Mouse (Mus musculus) heart, embryonic 15.5 days (tissue): ENCODE measurements around the gene Gm48551. TPM values are rescaled to one million over a fixed set of nuclear protein-coding genes. Genes with fewer than 3 reads are reported as not detected.

ENCODE experiments used
- ATAC-seq: fragments of 200-750 bp; cut with Nextera tagmentation; replicated peaks from 2 replicates; pipeline ENCODE4 v1.8.0; 2017; ENCODE audit warnings: low read depth, moderate TSS enrichment; ENCODE audit not compliant: insufficient number of reproducible peaks, insufficient read depth, low FRiP score
- H3K27ac ChIP-seq: fragments of 300-500 bp; sonication (generic); 2 replicates; pipeline ENCODE4 v1.5.1; 2015; ENCODE audit warnings: mild to moderate bottlenecking, inconsistent platforms
- H3K27me3 ChIP-seq: fragments of 300-500 bp; sonication (generic); 2 replicates; pipeline ENCODE4 v1.6.1; 2015; ENCODE audit warnings: inconsistent platforms
- H3K36me3 ChIP-seq: fragments of 300-500 bp; sonication (generic); 2 replicates; pipeline ENCODE4 v1.6.1; 2015; ENCODE audit warnings: mild to moderate bottlenecking, inconsistent platforms
- H3K4me1 ChIP-seq: fragments of 300-500 bp; sonication (generic); replicated peaks from 2 replicates; pipeline ENCODE4 v1.6.1; 2015; ENCODE audit warnings: inconsistent platforms
- H3K4me2 ChIP-seq: fragments of 300-500 bp; sonication (generic); 2 replicates; pipeline ENCODE4 v1.6.1; 2015; ENCODE audit warnings: inconsistent platforms, mild to moderate bottlenecking, moderate library complexity
- H3K4me3 ChIP-seq: fragments of 300-500 bp; sonication (generic); 2 replicates; pipeline ENCODE4 v1.5.1; 2015; ENCODE audit warnings: mild to moderate bottlenecking, inconsistent platforms
- H3K9ac ChIP-seq: fragments of 300-500 bp; sonication (generic); 2 replicates; pipeline ENCODE4 v1.6.1; 2015; ENCODE audit warnings: mild to moderate bottlenecking, inconsistent platforms
- H3K9me3 ChIP-seq: fragments of 300-500 bp; sonication (generic); replicated peaks from 2 replicates; pipeline ENCODE4 v1.6.1; 2016; ENCODE audit warnings: inconsistent platforms
- WGBS: fragments of 180-500 bp; shearing (Covaris S2); methylation state at CpG from one replicate; pipeline ENCODE4 v1.1.7; 2015; ENCODE audit warnings: mixed read lengths; 5-methylcytosine and 5-hydroxymethylcytosine counted together
- polyA plus RNA-seq: library from polyadenylated mRNA; unstranded; fragments of >200 nt; fragmentation: Nextera tagmentation; extraction: Ambion mirVana; gene quantifications from 2 replicates; pipeline ENCODE4 v1.2.1, GENCODE M21; 2015

The Gm48551 gene
- polyA plus RNA-seq, 1 experiment from 2014 or later: 2.2 TPM

DNA sequence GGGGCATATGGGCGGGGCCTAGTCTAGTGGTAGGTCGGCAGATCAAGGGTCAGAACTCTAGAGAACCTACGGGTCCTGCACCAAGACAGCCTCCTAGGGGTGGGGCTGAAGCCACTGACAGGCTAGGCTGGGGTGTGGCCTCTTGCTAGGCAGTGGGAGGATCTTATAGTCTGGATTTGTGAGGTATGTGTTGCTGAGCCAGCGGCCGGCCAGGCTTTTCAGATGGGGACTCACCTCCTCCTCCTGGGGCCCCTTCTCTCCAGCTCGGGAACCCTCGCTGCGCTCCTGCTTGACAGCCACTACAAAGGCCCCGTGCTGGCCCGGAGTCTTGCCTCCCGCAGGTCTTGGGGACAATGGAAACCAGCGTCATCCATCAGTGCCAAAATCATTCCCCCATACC lies 35.1 kb upstream of the Gm48551 start:
- Histone ChIP-seq H3K9ac (peak overlapping the region; percentile 90), H3K4me3 (peak overlapping the region; percentile 73), H3K4me1 (peaks cover 51% of the 10 kb centered on the region), H3K27me3 (no peaks in the 10 kb centered on the region), H3K27ac (peak overlapping the region; percentile 58), H3K4me2 (peak overlapping the region; percentile 73), H3K36me3 (peaks cover 21% of the 10 kb centered on the region; the same call in 1 of the 2 replicates), H3K9me3 (no peaks in the 10 kb centered on the region)
- 0 out of 2 replicates have a peak, but pooled peaks have one; percentile 14 for ATAC-seq
- 6% methylated on average over 12 of the region's 12 CpGs for WGBS

DNA sequence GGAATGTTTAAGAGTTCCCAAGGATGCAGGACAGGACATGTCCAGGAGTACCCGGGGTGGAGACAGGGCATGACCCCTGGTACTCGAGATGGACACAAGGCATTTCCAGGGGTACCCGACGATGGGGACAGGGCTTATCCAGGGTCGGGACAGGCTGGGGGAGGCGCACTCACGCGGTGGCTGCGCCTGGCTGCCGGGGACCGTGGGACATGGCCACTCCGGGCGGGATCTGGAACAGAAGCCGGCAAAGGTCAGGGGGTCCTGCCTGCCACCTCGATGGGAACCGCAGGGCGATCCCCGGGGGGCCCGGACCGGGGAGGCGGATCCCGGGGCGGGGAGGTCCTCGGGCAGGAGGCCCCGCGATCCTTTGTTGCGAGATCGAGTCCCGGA lies 34.3 kb upstream of the Gm48551 start:
- under 1% methylated on average over 29 of the region's 29 CpGs for WGBS
- Histone ChIP-seq H3K4me1 (peaks cover 45% of the 10 kb centered on the region), H3K27me3 (no peaks in the 10 kb centered on the region), H3K27ac (peak overlapping the region; percentile 83), H3K4me2 (peak overlapping the region; percentile 73), H3K36me3 (peaks cover 21% of the 10 kb centered on the region; the same call in 1 of the 2 replicates), H3K4me3 (peak overlapping the region; percentile 73), H3K9me3 (no peaks in the 10 kb centered on the region), H3K9ac (peak overlapping the region; percentile 90)
- no peak; the same call in 1 of the 2 replicates for ATAC-seq

DNA sequence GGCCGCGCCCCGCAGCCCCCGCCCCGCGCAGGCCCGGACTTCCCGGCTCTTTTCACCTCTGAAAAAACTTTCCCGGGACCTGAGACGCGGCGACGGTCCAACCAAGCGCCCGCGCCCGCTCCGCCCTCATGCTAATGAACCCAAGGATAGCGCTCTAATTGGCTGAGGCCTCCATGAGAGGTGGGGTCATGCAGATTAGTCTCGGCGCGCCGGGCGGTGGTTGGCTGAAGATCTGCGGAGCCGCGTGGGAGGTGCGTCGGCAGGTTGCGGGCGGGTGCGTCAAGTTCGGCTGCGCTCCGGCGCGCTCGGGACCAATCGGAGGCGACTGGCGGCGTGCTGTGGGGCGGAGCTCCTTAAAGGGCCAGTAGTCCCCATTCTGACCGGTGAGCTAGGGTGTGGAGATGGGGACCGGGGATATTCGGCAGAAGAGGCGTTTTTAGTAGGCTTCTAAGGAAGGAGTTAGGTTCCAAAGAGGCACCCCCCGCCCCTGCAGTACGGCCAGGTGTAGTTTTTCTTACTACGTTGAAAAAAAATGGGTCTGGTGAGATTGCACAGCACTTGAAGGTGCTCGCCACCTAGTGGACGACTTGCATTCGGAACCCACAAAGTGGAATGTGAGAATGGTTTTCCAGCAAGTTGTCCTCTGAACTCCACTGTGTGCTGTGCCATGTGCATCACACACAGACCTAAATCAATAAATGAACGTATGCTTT lies 33.8 kb upstream of the Gm48551 start, which contains the start of gene Hmg20b:
Gene Hmg20b (minus strand): TSS at position 130 of the 713 bp plus-strand sequence.
- H3K36me3 ChIP-seq: peaks cover 20% of the 10 kb centered on the region; the same call in 1 of the 2 replicates
- peak within 1 kb of the TSS; percentile 83 for H3K27ac ChIP-seq
- peak within 1 kb of the TSS; percentile 73 for H3K4me2 ChIP-seq
- H3K9me3 ChIP-seq: no peaks in the 10 kb centered on the region
- no peaks in the 10 kb centered on the region for H3K27me3 ChIP-seq
- peak within 1 kb of the TSS; percentile 73 for H3K4me3 ChIP-seq
- ATAC-seq: peak; percentile 94
- under 1% methylated on average over 54 of the region's 54 CpGs for WGBS
- H3K4me1 ChIP-seq: peaks cover 43% of the 10 kb centered on the region
- peak within 1 kb of the TSS; percentile 90 for H3K9ac ChIP-seq

DNA sequence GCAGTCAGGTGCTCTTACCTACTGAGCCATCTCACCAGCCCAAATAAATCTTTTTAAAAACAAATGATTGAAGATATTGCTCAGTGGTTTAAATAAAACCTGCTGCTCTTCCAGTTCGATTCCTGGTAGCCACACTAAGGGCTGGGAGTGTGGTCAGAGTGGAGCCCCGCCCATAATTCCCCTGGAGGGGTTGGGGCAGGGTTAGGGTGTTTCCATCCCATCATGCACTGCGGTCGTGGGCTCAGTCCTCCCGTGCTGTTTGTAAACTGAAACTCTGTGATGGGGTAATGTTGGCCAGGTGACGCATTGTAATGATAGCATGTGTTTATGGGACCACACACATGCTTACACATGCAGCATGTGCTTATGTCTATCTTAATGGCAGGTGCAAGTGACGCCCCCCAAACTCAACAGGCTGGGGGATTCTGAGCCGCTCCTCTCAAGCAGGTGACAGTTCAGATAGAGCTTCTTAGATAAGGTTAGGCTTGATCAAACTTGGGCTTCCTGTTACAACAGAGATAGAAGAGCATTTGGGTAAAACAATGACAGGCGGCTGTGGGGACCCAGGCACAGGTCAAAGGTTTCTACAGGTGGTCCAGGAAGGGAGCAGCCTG lies 32.5 kb upstream of the Gm48551 start:
- Histone ChIP-seq H3K4me1 (peaks cover 44% of the 10 kb centered on the region), H3K4me3 (no peak overlapping the region), H3K27me3 (no peaks in the 10 kb centered on the region), H3K9ac (no peak overlapping the region), H3K27ac (no peak overlapping the region), H3K9me3 (no peaks in the 10 kb centered on the region), H3K36me3 (peaks cover 7% of the 10 kb centered on the region; the same call in 1 of the 2 replicates), H3K4me2 (no peak overlapping the region)
- 18% methylated on average over 9 of the region's 9 CpGs for WGBS
- no peak for ATAC-seq

DNA sequence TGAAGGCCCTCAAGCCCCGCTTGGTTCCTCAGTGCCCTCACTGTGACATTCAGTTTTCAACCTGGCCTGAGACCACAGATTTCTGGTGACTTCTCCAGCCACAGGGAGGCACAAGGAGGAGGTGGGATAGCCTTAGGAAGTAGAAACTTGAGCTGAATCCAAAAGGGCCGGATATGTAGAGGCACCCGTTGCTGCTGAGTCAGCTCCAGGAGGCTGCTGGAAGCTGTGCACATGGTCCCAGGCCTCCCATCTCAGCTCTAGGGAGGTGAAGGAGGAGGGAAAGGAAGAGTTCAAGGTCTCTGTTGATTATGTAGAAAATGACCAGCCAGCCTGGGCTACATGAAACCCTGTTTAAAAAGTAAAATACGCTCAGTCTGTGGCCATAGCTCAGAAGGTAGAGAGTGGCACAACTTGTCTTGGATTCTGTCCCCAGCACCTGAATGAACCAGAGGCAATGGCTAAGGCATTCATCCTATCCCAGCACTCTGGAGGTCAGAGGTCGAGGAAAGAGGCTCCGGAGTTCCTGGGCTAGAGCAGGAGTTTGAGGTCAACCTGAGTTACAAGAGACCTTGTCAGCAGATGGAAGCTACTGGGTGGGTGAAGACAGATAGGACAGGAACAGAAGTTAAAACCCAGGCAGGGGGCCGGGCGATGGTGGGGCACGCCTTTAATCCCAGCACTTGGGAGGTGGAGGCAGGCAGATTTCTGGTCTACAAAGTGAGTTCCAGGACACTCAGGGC lies 29.4 kb upstream of the Gm48551 start:
- H3K36me3 ChIP-seq: no peaks in the 10 kb centered on the region
- no peaks in the 10 kb centered on the region for H3K9me3 ChIP-seq
- ATAC-seq: no peak
- no peak overlapping the region for H3K4me2 ChIP-seq
- peaks cover 40% of the 10 kb centered on the region for H3K4me1 ChIP-seq
- H3K27ac ChIP-seq: peak overlapping the region; percentile 37; the same call in 1 of the 2 replicates
- no peak overlapping the region for H3K4me3 ChIP-seq
- H3K9ac ChIP-seq: no peak overlapping the region
- H3K27me3 ChIP-seq: no peaks in the 10 kb centered on the region
- WGBS: 64% methylated on average over 9 of the region's 9 CpGs

DNA sequence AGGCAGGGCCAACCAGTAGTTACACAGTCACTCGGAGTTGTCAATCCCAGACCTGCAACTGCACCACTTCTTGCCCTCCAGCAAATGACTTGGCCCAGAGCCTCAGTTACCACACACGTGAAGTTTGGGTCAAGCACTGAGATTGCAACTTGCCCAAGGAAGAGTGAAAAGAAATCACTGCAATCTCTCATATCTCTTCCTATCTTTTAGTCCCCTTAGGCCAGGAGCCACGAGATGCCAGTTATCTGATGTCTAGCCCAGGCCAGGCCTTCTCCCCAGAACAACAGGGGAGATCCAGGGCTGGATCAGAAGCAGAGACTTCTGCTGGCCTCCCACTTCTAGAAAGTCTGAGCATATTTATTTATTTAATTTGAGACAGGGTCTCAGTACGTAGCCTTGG lies 28.7 kb upstream of the Gm48551 start:
- Histone ChIP-seq H3K9me3 (no peaks in the 10 kb centered on the region), H3K4me2 (no peak overlapping the region), H3K27me3 (no peaks in the 10 kb centered on the region), H3K4me3 (no peak overlapping the region), H3K27ac (no peak overlapping the region), H3K36me3 (no peaks in the 10 kb centered on the region), H3K9ac (no peak overlapping the region), H3K4me1 (peaks cover 46% of the 10 kb centered on the region)
- ATAC-seq: no peak
- 68% methylated on average over 4 of the region's 4 CpGs for WGBS

DNA sequence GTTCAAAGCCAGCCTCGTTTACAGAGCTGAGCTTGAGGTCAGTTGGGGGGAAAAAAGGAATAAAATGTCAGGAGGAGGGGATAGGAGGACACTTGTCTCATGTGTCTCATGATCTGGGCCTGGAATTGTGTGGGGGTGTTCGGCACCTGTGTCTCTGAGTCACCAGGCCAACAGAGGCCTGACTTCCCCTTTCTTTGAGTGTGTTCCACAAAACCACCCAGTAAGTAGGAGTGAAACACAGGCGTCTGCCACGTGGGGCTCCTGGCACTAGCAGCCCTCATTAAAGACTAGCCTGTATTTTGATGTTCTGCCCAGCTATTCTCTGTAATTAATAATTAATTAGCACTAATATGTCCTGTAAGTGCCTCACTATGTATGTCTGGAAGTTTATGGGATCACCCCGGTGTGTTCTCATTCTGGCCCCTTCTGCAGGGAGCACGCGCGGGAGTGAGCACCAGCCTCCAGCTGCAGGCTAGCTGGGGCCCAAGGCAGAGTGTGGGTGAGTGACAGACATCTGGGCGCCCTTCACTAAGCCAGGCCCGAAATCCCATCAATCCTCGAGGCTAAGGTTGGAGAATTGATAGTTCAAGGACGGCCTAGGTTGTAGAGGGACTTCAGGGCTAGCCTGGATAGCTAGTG lies 27.8 kb upstream of the Gm48551 start:
- Histone ChIP-seq H3K4me1 (peaks cover 49% of the 10 kb centered on the region), H3K4me3 (peak overlapping the region; percentile 95), H3K27ac (peak overlapping the region; percentile 46; the same call in 1 of the 2 replicates), H3K27me3 (no peaks in the 10 kb centered on the region), H3K9ac (peak overlapping the region; percentile 8; the same call in 1 of the 2 replicates), H3K9me3 (no peaks in the 10 kb centered on the region), H3K4me2 (peak overlapping the region; percentile 98), H3K36me3 (no peaks in the 10 kb centered on the region)
- WGBS: 50% methylated on average over 12 of the region's 12 CpGs
- ATAC-seq: no peak

DNA sequence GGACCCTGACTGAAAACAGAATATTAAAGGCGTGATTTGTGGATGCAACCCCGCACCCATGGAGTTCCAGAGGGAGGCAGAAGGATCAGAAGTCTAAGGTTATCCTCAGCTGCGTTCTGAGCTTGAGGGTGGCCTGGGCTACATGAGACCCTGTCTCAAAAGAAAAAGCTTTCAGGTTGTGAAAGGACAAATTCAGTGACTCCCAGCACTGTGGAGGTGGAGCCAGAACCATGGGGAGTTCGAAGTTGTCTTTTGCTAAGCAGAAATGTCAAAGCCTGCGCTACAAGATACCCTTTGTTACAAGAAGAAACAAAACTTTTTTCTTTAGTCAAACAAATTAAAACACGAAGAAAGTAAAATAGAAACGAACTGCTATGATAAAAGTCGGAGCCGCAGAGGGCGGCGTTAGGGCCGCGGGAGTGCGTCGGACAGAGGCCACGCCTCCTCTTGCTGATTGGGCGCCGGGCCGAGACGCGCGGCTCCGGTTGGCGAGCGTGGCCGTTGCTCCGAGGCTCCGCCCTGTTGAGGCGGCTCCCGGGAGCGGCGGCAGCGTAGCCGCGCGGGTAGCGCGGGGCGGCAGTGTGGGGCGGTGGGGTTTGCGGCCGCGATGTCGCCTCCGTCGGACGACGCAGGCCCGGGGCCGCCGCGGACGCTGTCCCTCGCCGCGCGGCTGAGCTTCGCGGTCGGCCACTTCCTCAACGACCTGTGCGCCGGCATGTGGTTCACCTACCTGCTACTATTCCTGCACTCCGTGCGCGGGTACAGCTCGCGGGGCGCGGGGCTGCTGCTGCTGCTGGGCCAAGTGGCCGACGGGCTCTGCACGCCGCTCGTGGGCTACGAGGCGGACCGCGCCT lies 27.0 kb upstream of the Gm48551 start, which contains the start of gene Mfsd12:
Gene Mfsd12 (plus strand): TSS at position 501 of the 854 bp plus-strand sequence.
- Histone ChIP-seq H3K9ac (peak within 1 kb of the TSS; percentile 95), H3K4me3 (peak within 1 kb of the TSS; percentile 95), H3K9me3 (no peaks in the 10 kb centered on the region), H3K27me3 (no peaks in the 10 kb centered on the region), H3K27ac (peak within 1 kb of the TSS; percentile 78), H3K4me1 (peaks cover 54% of the 10 kb centered on the region), H3K4me2 (peak within 1 kb of the TSS; percentile 98), H3K36me3 (no peaks in the 10 kb centered on the region)
- ATAC-seq: peak; percentile 81
- 2% methylated on average over 79 of the region's 79 CpGs for WGBS

DNA sequence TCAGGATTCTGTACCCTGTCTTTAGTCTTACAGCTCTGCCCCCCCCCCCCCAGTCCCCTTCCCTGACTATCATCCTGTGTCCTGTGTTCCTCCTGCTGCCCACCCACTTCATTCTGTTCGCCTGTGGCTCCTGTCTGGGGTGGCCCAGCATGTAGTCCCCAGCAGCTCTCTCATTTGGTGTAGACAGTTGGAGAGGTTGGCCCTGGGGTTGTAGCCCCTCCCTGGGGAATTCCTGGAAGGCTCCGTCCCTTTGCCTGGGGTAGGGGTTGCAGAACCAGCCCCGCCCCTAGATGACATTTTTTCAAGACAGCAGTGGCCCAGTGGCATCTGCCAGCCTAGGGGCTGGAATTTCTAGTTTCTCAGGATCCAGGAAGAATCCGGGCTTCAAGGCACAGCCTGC lies 26.1 kb upstream of the Gm48551 start:
- peak overlapping the region; percentile 98 for H3K4me2 ChIP-seq
- H3K4me3 ChIP-seq: peak overlapping the region; percentile 95
- peak overlapping the region; percentile 78 for H3K27ac ChIP-seq
- H3K27me3 ChIP-seq: no peaks in the 10 kb centered on the region
- ATAC-seq: no peak
- H3K9ac ChIP-seq: peak overlapping the region; percentile 95
- peaks cover 64% of the 10 kb centered on the region for H3K4me1 ChIP-seq
- 14% methylated on average over 4 of the region's 4 CpGs for WGBS
- no peaks in the 10 kb centered on the region for H3K36me3 ChIP-seq
- no peaks in the 10 kb centered on the region for H3K9me3 ChIP-seq

DNA sequence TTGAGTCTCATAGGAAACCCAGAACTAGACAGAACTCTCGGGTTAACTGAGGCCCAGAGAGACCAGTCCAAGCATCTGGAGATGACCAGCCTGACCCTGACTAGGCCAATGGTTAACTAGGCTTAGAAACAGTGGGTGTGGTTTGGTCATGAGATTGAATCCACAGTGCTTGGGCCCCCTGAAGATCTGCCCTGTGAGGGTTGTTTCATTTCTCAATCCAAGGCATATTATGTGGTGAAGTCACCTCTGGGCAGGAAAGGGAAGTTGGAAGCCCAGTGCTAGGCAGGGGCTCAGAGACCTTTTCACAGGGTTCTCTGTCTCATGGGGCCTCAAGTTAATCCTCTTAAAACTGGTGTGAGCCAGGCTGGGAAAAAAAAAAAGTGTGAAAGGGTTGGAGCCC lies 25.4 kb upstream of the Gm48551 start:
- H3K27ac ChIP-seq: peak overlapping the region; percentile 78
- H3K36me3 ChIP-seq: no peaks in the 10 kb centered on the region
- H3K4me2 ChIP-seq: peak overlapping the region; percentile 98
- 63% methylated on average over 1 of the region's 1 CpGs for WGBS
- peaks cover 71% of the 10 kb centered on the region for H3K4me1 ChIP-seq
- H3K9me3 ChIP-seq: no peaks in the 10 kb centered on the region
- peak overlapping the region; percentile 95 for H3K4me3 ChIP-seq
- 0 out of 2 replicates have a peak overlapping the region, but pooled peaks have one; percentile 95 for H3K9ac ChIP-seq
- ATAC-seq: no peak
- H3K27me3 ChIP-seq: no peaks in the 10 kb centered on the region
